Mouse (Mus musculus) testis, postnatal 10 days (tissue): ENCODE data around the gene AL732309.1.

ENCODE experiments used
- DNase-seq: peaks from one replicate; pipeline ENCODE4 v3.0.0; 2021; ENCODE audit warnings: low spot score

The AL732309.1 gene

GRCm38 (mm10) chr2:25213266-25213865, 33.3 kb downstream of the AL732309.1 start:
- no peak for DNase-seq

- DNase-seq = peak; percentile 93
Measured at GRCm38 (mm10) chr2:25211121-25211670, 35.5 kb downstream of the AL732309.1 start, which contains the start of gene Nelfb. TSS of gene Nelfb (minus strand) at chr2:25211489.

- DNase-seq = no peak
Measured at GRCm38 (mm10) chr2:25210686-25211085, 36.0 kb downstream of the AL732309.1 start.

GRCm38 (mm10) chr2:25207593-25207992, 39.1 kb downstream of the AL732309.1 start:
- DNase-seq = no peak

- peak; percentile 65 for DNase-seq
Measured at GRCm38 (mm10) chr2:25203631-25204214, 42.9 kb downstream of the AL732309.1 start.

- DNase-seq = no peak
Measured at GRCm38 (mm10) chr2:25200631-25201030, 46.0 kb downstream of the AL732309.1 start.

GRCm38 (mm10) chr2:25197946-25198345, 48.7 kb downstream of the AL732309.1 start:
- DNase-seq = no peak

- no peak for DNase-seq
Measured at GRCm38 (mm10) chr2:25197191-25197590, 49.5 kb downstream of the AL732309.1 start.

GRCm38 (mm10) chr2:25196172-25196954, 50.3 kb downstream of the AL732309.1 start, which contains the start of gene Tor4a:
TSS of gene Tor4a (minus strand) at chr2:25196886.
- DNase-seq = peak; percentile 70

- peak; percentile 65 for DNase-seq
Measured at GRCm38 (mm10) chr2:25195211-25196156, 51.2 kb downstream of the AL732309.1 start.
